Mouse (Mus musculus): ENCODE data around the gene 1700016H13Rik.

1700016H13Rik gene

GRCm38 (mm10) chr5:103671858-103672257, 16.0 kb upstream of the 1700016H13Rik start:
- DNase-seq, result no peak

GRCm38 (mm10) chr5:103665876-103666275, 10.1 kb upstream of the 1700016H13Rik start:
- no peak for DNase-seq

GRCm38 (mm10) chr5:103664932-103665331, 9.1 kb upstream of the 1700016H13Rik start:
- DNase-seq, result no peak

GRCm38 (mm10) chr5:103659571-103659970, 3.8 kb upstream of the 1700016H13Rik start:
- peak; percentile 30 for DNase-seq

GRCm38 (mm10) chr5:103658921-103659320, 3.1 kb upstream of the 1700016H13Rik start:
- DNase-seq, result peak; percentile 26

GRCm38 (mm10) chr5:103654780-103655179, 1.0 kb downstream of the 1700016H13Rik start:
- no peak for DNase-seq

- DNase-seq, result peak; percentile 66
These were observed 1.6 kb downstream of the 1700016H13Rik start for GRCm38 (mm10) chr5:103654225-103654624.

- no peak for DNase-seq
These were observed 8.5 kb downstream of the 1700016H13Rik start for GRCm38 (mm10) chr5:103647320-103647719.

- DNase-seq, result no peak
These were observed 11.6 kb downstream of the 1700016H13Rik start for GRCm38 (mm10) chr5:103644167-103644566.

GRCm38 (mm10) chr5:103637162-103637561, 18.6 kb downstream of the 1700016H13Rik start:
- DNase-seq, result no peak

- DNase-seq, result no peak
These were observed 25.8 kb downstream of the 1700016H13Rik start for GRCm38 (mm10) chr5:103629854-103630580.

GRCm38 (mm10) chr5:103629111-103629764, 26.6 kb downstream of the 1700016H13Rik start, which contains the start of gene Slc10a6:
Gene Slc10a6 (minus strand): TSS chr5:103629403.
- DNase-seq, result no peak

GRCm38 (mm10) chr5:103628499-103628898, 27.3 kb downstream of the 1700016H13Rik start:
- DNase-seq, result no peak

GRCm38 (mm10) chr5:103624831-103625230, 31.0 kb downstream of the 1700016H13Rik start:
- no peak for DNase-seq

- no peak for DNase-seq
These were observed 33.5 kb downstream of the 1700016H13Rik start for GRCm38 (mm10) chr5:103622321-103622720.

- DNase-seq, result no peak
These were observed 35.4 kb downstream of the 1700016H13Rik start for GRCm38 (mm10) chr5:103620301-103620973.

GRCm38 (mm10) chr5:103617191-103617590, 38.6 kb downstream of the 1700016H13Rik start:
- DNase-seq, result no peak

- no peak for DNase-seq
These were observed 41.5 kb downstream of the 1700016H13Rik start for GRCm38 (mm10) chr5:103614356-103614755.

GRCm38 (mm10) chr5:103612316-103612715, 43.5 kb downstream of the 1700016H13Rik start:
- DNase-seq, result no peak

GRCm38 (mm10) chr5:103610856-103611472, 44.8 kb downstream of the 1700016H13Rik start:
- no peak for DNase-seq

- DNase-seq, result no peak
These were observed 45.7 kb downstream of the 1700016H13Rik start for GRCm38 (mm10) chr5:103610148-103610547.

- DNase-seq, result no peak
These were observed 50.1 kb downstream of the 1700016H13Rik start for GRCm38 (mm10) chr5:103605707-103606106.
